Mouse (Mus musculus) embryonic facial prominence, embryonic 11.5 days (tissue): ENCODE results near the gene Pex11g. TPM values are rescaled to one million over a fixed set of nuclear protein-coding genes. Genes with fewer than 3 reads are reported as not detected.

Experiments
- ATAC-seq: fragments of 200-750 bp; cut with Nextera tagmentation; replicated peaks from 2 replicates; pipeline ENCODE4 v1.8.0; 2017; ENCODE audit warnings: low read depth; ENCODE audit not compliant: insufficient number of reproducible peaks, low FRiP score, low TSS enrichment
- DNase-seq: peaks from one replicate; pipeline ENCODE4 v3.0.0-alpha.2; 2015; ENCODE audit warnings: low spot score
- H3K27ac ChIP-seq: fragments of 300-500 bp; sonication (generic); replicated peaks from 2 replicates; pipeline ENCODE4 v1.5.1; 2014; ENCODE audit warnings: mild to moderate bottlenecking, low read depth, low read length, control low read depth
- H3K27me3 ChIP-seq: fragments of 300-500 bp; sonication (generic); 2 replicates; pipeline ENCODE4 v1.6.1; 2014; ENCODE audit warnings: mild to moderate bottlenecking, low read length, moderate library complexity, mixed read lengths; ENCODE audit not compliant: control insufficient read depth, insufficient read depth
- H3K36me3 ChIP-seq: fragments of 300-500 bp; sonication (generic); replicated peaks from 2 replicates; pipeline ENCODE4 v1.6.1; 2014; ENCODE audit warnings: low read depth, mild to moderate bottlenecking, low read length, moderate library complexity, mixed read lengths; ENCODE audit not compliant: control insufficient read depth, insufficient read depth
- H3K4me1 ChIP-seq: fragments of 300-500 bp; sonication (generic); 2 replicates; pipeline ENCODE4 v1.6.1; 2014; ENCODE audit warnings: low read length, mixed read lengths; ENCODE audit not compliant: control insufficient read depth, insufficient read depth
- H3K4me2 ChIP-seq: fragments of 300-500 bp; sonication (generic); 2 replicates; pipeline ENCODE4 v1.6.1; 2014; ENCODE audit warnings: low read depth, mild to moderate bottlenecking, control low read depth, low read length, moderate library complexity
- H3K4me3 ChIP-seq: fragments of 300-500 bp; sonication (generic); 2 replicates; pipeline ENCODE4 v1.5.1; 2014; ENCODE audit warnings: low read depth, low read length, control low read depth
- H3K9ac ChIP-seq: fragments of 300-500 bp; sonication (generic); replicated peaks from 2 replicates; pipeline ENCODE4 v1.6.1; 2014; ENCODE audit warnings: mild to moderate bottlenecking, control low read depth, low read length
- H3K9me3 ChIP-seq: fragments of 300-500 bp; sonication (generic); replicated peaks from 2 replicates; pipeline ENCODE4 v1.6.1; 2016; ENCODE audit warnings: mild to moderate bottlenecking, low read length, inconsistent platforms, mixed read lengths; ENCODE audit not compliant: control insufficient read depth
- WGBS: fragments of 180-500 bp; shearing (Covaris S2); extraction: QIAGEN DNeasy Blood & Tissue Kit; methylation state at CpG from one replicate; pipeline ENCODE4 v1.1.7; 2014; 5-methylcytosine and 5-hydroxymethylcytosine counted together
- polyA plus RNA-seq: library from polyadenylated mRNA; unstranded; fragments of >200 nt; fragmentation: Nextera tagmentation; extraction: Ambion mirVana; gene quantifications from 2 replicates; pipeline ENCODE4 v1.2.1, GENCODE M21; 2014

Gene Pex11g
- polyA plus RNA-seq, 1 experiment from 2014 or later, result 2.1 TPM

DNA sequence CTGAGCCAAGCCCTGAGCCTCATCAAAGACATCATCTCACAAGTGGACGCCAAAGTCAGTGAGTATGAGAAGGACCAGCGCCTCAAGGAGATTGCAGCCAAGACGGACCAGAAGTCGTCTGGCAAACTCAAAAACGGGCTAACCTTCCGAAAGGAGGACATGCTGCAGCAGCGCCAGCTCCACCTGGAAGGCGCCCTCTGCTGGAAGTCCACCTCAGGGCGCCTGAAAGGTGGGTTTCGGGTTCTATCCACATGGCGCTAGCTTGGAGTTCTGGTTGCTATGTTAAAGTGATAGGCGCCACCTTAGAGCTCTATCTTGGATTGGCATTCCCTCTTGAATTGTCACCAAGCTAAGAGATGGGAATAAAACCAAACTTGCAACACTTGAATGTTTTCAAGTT is 28.0 kb downstream of the Pex11g start:
- no peaks in the 10 kb centered on the region for H3K9me3 ChIP-seq
- ATAC-seq (no peak), DNase-seq (peak; percentile 33)
- WGBS, result 83% methylated on average over 12 of the region's 12 CpGs
- no peak overlapping the region for H3K9ac ChIP-seq
- H3K4me2 ChIP-seq, result no peak overlapping the region
- no peak overlapping the region for H3K27ac ChIP-seq
- H3K4me1 ChIP-seq, result no peaks in the 10 kb centered on the region
- no peaks in the 10 kb centered on the region for H3K27me3 ChIP-seq
- H3K36me3 ChIP-seq, result peaks cover 10% of the 10 kb centered on the region
- no peak overlapping the region for H3K4me3 ChIP-seq

DNA sequence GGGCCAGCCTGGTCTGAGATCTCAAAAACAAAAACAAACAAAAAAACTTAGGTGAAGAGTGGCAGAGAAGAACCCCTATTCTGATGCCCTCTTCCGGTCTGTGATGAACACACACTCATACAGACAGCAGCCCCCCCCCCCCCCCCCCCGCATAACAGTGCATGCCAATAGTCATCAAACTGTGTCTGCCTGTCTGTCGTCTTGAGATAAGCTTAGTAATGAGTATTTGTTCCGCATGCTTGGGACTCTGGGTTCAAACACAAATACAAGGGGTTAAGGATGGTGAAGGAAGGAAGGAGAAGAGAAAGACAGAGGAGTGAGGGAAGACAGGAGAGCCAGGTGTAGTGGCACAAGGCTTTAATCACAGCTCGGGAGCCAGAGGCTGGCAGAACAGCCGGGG is 31.0 kb downstream of the Pex11g start:
- Histone ChIP-seq H3K4me2 (no peak overlapping the region), H3K36me3 (peaks cover 10% of the 10 kb centered on the region)
- WGBS, result 87% methylated on average over 5 of the region's 6 CpGs

DNA sequence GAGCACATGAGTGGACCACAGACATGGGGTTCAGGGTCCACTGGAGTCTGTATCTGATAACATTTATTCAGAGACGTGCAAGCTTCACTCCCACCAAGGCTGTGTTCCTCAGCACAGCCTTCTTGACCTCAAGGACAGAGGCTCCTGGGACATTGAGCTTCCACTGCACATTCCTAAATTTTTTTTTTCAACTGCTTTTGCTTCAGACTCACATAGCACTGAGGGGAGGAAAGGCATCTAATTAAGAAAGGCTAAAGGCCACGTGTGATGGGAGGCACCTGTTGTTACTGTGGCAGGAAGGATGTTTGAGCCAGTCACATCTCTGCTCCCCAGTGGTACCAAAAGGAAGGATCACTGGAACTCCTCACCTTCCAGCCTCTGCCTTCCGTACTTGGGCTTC is 36.4 kb downstream of the Pex11g start:
- H3K9me3 ChIP-seq, result no peaks in the 10 kb centered on the region
- no peak overlapping the region for H3K4me3 ChIP-seq
- ATAC-seq (no peak), DNase-seq (no peak)
- H3K36me3 ChIP-seq, result peaks cover 5% of the 10 kb centered on the region
- H3K4me1 ChIP-seq, result no peaks in the 10 kb centered on the region
- no peaks in the 10 kb centered on the region for H3K27me3 ChIP-seq
- H3K9ac ChIP-seq, result no peak overlapping the region
- 76% methylated on average over 3 of the region's 3 CpGs for WGBS
- no peak overlapping the region for H3K4me2 ChIP-seq
- no peak overlapping the region for H3K27ac ChIP-seq

More for the DNA sequence above, 31.0 kb downstream of the Pex11g start:
- no peak for ATAC-seq
- DNase-seq, result no peak
- H3K4me1 ChIP-seq, result no peaks in the 10 kb centered on the region
- no peak overlapping the region for H3K4me3 ChIP-seq
- no peaks in the 10 kb centered on the region for H3K27me3 ChIP-seq
- no peak overlapping the region for H3K27ac ChIP-seq
- H3K9me3 ChIP-seq, result no peaks in the 10 kb centered on the region
- no peak overlapping the region for H3K9ac ChIP-seq

DNA sequence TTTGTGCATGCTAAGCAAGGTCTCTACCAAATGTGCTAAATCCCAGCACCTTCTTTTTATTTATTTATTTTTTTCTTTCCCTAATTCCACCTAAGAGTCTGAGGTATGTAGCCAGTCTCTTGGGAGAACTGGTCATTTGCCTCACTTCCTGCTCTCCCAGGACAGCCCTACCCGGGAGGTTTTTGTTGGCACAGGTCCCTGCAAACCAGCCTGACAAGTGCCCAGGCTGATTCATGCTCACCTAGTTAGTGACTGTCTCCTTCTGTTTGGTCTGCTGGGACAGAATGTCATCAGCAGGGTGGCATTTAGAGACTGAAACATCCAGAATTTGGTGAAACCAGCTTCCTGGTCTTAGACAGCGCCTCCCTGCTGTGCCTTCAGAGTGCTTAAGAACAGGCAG is 37.5 kb downstream of the Pex11g start:
- Histone ChIP-seq H3K36me3 (peaks cover 1% of the 10 kb centered on the region), H3K4me2 (no peak overlapping the region), H3K9ac (no peak overlapping the region), H3K27ac (no peak overlapping the region), H3K4me1 (no peaks in the 10 kb centered on the region), H3K27me3 (no peaks in the 10 kb centered on the region), H3K4me3 (no peak overlapping the region), H3K9me3 (no peaks in the 10 kb centered on the region)
- ATAC-seq (no peak), DNase-seq (no peak)
- WGBS, result 73% methylated on average over 2 of the region's 2 CpGs

DNA sequence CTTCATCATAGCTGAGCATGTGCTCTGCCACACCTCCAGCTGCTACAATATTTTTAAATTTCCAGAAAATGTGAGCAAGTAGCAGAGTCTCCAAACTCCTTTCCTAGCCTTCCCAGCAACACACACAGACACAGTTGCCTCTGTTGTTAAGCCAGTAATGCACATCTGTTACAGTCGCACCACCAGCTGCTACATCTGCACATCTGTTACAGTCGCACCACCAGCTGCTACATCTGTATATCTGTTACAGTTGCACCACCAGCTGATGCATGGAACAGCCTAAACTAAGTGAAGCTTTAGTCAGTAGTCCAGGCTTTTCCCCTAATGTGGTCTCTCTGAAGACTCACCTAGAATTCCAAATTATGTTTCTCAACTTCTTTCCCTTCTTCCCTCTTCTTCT is 39.1 kb downstream of the Pex11g start:
- ATAC-seq (no peak), DNase-seq (no peak)
- no peak overlapping the region for H3K4me3 ChIP-seq
- no peak overlapping the region for H3K9ac ChIP-seq
- no peaks in the 10 kb centered on the region; the same call in none of the 2 replicates for H3K36me3 ChIP-seq
- H3K9me3 ChIP-seq, result no peaks in the 10 kb centered on the region
- H3K27ac ChIP-seq, result no peak overlapping the region
- no peaks in the 10 kb centered on the region for H3K4me1 ChIP-seq
- WGBS, result 85% methylated on average over 2 of the region's 2 CpGs
- no peaks in the 10 kb centered on the region for H3K27me3 ChIP-seq
- H3K4me2 ChIP-seq, result no peak overlapping the region

DNA sequence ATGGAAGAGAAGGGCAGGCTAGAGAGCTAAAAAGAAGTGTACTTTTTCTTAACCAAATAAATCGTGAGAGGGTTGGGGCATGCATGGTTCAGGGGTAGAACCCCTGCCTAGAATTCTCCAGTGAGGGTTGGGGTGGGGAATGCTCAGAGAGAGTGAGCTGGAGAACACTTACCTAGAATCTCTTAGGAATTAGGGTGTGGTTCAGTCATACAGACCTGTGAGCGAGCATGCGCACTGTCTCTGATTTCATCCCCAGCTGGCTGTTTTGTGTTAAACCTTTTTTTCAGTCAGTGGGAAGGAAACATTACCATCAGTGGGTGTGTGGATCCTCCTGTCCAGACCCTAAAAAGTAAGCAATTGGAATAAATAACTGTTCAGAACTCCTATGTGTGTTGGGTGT is 41.3 kb downstream of the Pex11g start:
- Histone ChIP-seq H3K9me3 (no peaks in the 10 kb centered on the region), H3K4me1 (no peaks in the 10 kb centered on the region), H3K9ac (no peak overlapping the region), H3K27ac (no peak overlapping the region), H3K4me2 (no peak overlapping the region), H3K4me3 (no peak overlapping the region), H3K36me3 (no peaks in the 10 kb centered on the region; the same call in none of the 2 replicates), H3K27me3 (no peaks in the 10 kb centered on the region)
- 86% methylated on average over 3 of the region's 3 CpGs for WGBS
- DNase-seq, result no peak
- no peak for ATAC-seq

DNA sequence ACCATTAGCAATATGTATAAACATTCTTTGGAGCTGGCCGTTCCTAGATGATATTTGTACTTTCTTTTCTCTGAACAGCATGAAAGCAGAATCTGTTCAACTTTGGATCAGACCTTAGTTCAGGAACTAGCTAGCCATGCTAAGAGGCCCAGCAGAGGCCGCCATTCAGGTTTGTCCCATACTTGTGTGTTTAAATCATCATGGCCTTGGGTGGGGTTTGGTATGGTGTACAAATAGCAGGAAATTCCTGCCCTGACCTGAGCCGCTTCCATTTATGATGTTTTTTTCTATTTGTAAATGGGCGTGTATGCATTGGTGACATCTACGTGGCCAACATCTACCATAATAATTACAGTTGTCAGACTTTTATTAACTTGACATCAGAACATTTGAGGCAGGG is 42.3 kb downstream of the Pex11g start:
- Histone ChIP-seq H3K4me2 (no peak overlapping the region), H3K4me1 (no peaks in the 10 kb centered on the region), H3K9me3 (no peaks in the 10 kb centered on the region), H3K36me3 (no peaks in the 10 kb centered on the region; the same call in 1 of the 2 replicates), H3K9ac (no peak overlapping the region), H3K4me3 (no peak overlapping the region), H3K27ac (no peak overlapping the region), H3K27me3 (no peaks in the 10 kb centered on the region)
- 91% methylated on average over 5 of the region's 5 CpGs for WGBS
- ATAC-seq, result no peak
- no peak for DNase-seq

DNA sequence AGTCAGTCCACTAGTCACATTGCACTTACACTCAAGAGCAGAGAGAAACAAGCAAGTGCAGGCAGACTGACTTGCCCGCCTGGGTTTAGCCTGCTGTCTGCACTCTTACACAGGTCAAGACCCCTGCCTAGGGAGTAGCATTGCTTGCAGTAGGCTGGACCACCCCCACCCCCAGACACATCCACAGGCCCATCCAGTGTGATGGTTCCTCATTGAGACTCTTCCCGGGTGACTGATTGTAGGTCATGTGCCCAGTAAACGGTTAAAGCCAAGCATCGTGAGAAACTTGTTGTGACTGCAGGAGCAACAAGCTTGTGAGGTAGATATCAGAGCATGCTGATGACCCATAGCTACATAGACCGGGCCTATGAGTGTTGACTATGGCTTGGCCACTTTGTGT is 46.0 kb downstream of the Pex11g start:
- Histone ChIP-seq H3K9ac (no peak overlapping the region), H3K36me3 (no peaks in the 10 kb centered on the region), H3K9me3 (no peaks in the 10 kb centered on the region), H3K27me3 (no peaks in the 10 kb centered on the region), H3K4me3 (no peak overlapping the region), H3K4me2 (no peak overlapping the region), H3K27ac (no peak overlapping the region), H3K4me1 (peaks cover 4% of the 10 kb centered on the region)
- 92% methylated on average over 5 of the region's 5 CpGs for WGBS
- no peak for ATAC-seq
- no peak for DNase-seq
